8 mouse cellular contexts compared by ENCODE assay signal in the genomic region with DNA sequence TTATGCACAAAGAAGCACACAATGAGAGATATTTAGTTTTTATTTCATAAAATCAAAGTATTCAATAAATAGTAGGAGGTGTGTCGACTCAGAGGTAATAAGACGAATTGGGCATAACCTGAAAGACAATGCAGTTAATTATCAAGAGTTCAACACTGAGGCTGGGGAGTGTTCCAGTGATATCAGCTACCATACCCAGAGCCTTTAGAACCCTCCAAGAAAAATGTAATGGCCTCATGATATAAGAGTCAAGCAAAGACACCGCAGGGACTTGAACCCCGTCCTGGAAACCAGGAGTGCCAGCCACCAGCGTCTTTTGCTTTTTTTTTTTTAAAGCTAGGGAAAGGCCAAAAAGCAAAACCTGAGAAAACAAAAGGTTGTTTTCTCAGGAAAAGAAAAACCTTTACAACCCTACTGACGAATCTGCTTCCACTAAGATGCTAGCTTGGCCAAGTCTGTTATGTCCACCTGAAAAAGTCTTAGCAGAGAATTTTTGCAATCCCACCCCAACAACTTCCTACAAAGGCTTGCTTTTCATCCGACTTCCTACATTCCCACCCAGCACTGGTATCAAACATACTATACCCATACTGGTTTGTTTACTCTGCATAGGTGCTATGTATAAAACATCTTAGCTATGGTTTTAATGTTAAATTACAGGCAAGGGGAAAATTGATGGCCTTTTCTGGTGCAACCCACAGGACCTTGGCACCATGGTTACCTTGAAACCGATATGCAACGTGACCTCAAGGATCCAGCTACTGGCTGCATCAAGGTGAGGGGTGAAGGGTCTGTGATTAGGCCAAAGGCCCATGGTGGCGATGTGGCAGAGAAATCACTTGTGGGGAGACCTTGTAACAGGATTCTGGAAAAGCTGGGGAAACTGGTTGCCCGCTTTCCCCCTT. TPM values are rescaled to one million over a fixed set of nuclear protein-coding genes. Genes with fewer than 3 reads are reported as not detected.
A peak's percentile ranks its signal among the peaks of the same experiment; 100 is the strongest.
DNase-seq lines count a peak whose midpoint lies in the region; ATAC-seq and TF ChIP-seq lines count a peak whose summit lies in the region.

No protein-coding gene starts in this region.

- peak overlapping the region; percentile 86 for H3K4me2 ChIP-seq in embryonic facial prominence, embryonic 11.5 days (ENCODE audit: low read depth, low read length)
- peak overlapping the region; percentile 98 for H3K4me2 ChIP-seq in hindbrain, postnatal 0 days (ENCODE audit: low read depth, low read length)
- peak overlapping the region; percentile 64 for H3K4me2 ChIP-seq in midbrain, postnatal 0 days (ENCODE audit: low read depth, low read length, poor library complexity, severe bottlenecking)

- no peaks in the 10 kb centered on the region for H3K9me3 ChIP-seq in embryonic facial prominence, embryonic 11.5 days (replicated peaks; ENCODE audit: control insufficient read depth, low read length)
- no peaks in the 10 kb centered on the region for H3K9me3 ChIP-seq in hindbrain, postnatal 0 days (ENCODE audit: low read length)
- no peaks in the 10 kb centered on the region for H3K9me3 ChIP-seq in midbrain, postnatal 0 days (ENCODE audit: low read length)

- WGBS in lung, adult 2 months, result 31% methylated on average over 11 of the region's 11 CpGs
- 79% methylated on average over 11 of the region's 11 CpGs for WGBS in embryonic facial prominence, embryonic 11.5 days
- 37% methylated on average over 11 of the region's 11 CpGs for WGBS in hindbrain, postnatal 0 days
- WGBS in midbrain, postnatal 0 days, result 42% methylated on average over 11 of the region's 11 CpGs

- H3K27me3 ChIP-seq in embryonic facial prominence, embryonic 11.5 days (ENCODE audit: control insufficient read depth, insufficient read depth, low read length), result no peaks in the 10 kb centered on the region
- H3K27me3 ChIP-seq in hindbrain, postnatal 0 days (ENCODE audit: insufficient read depth, low read length), result no peaks in the 10 kb centered on the region
- H3K27me3 ChIP-seq in midbrain, postnatal 0 days (ENCODE audit: insufficient read depth, low read length), result no peaks in the 10 kb centered on the region

- ATAC-seq in embryonic facial prominence, embryonic 11.5 days (replicated peaks; ENCODE audit: insufficient number of reproducible peaks, low FRiP score, low TSS enrichment, low read depth), result no peak
- no peak for ATAC-seq in hindbrain, postnatal 0 days
- ATAC-seq in midbrain, postnatal 0 days (ENCODE audit: low FRiP score), result no peak
- no peak for ATAC-seq in erythroid progenitor cell, adult 5-6 weeks (replicated peaks; ENCODE audit: low FRiP score, poor library complexity, severe bottlenecking)
- no peak for ATAC-seq in megakaryocyte-erythroid progenitor cell, adult 5-6 weeks (replicated peaks; ENCODE audit: low FRiP score, low TSS enrichment, poor library complexity, severe bottlenecking)

- TF ChIP-seq POLR2A in lung, adult 2 months (IDR thresholded peaks at IDR 0.05; ENCODE audit: borderline replicate concordance, extremely low read depth, low read depth, low read length), result peak; percentile 76; the same call in 1 of the 2 replicates

- peak overlapping the region; percentile 38 for H3K4me3 ChIP-seq in lung, adult 2 months (replicated peaks; ENCODE audit: extremely low read depth, low read depth, low read length)
- peak overlapping the region; percentile 96 for H3K4me3 ChIP-seq in embryonic facial prominence, embryonic 11.5 days (ENCODE audit: low read depth, low read length)
- H3K4me3 ChIP-seq in hindbrain, postnatal 0 days (ENCODE audit: low read length), result peak overlapping the region; percentile 77
- peak overlapping the region; percentile 89 for H3K4me3 ChIP-seq in midbrain, postnatal 0 days (ENCODE audit: low read depth, low read length)

- no peak overlapping the region for H3K27ac ChIP-seq in embryonic facial prominence, embryonic 11.5 days (replicated peaks; ENCODE audit: low read depth, low read length)
- 0 out of 2 replicates have a peak overlapping the region, but pooled peaks have one; percentile 20 for H3K27ac ChIP-seq in hindbrain, postnatal 0 days
- H3K27ac ChIP-seq in midbrain, postnatal 0 days (ENCODE audit: low read depth, low read length), result peak overlapping the region; percentile 6; the same call in 1 of the 2 replicates

- no peak for DNase-seq in lung, adult 2 months
- DNase-seq in lung, postnatal 25 days (ENCODE audit: low spot score), result no peak
- no peak for DNase-seq in embryonic facial prominence, embryonic 11.5 days (ENCODE audit: low spot score)
- DNase-seq in hindbrain, postnatal 0 days (ENCODE audit: low spot score), result no peak
- DNase-seq in midbrain, postnatal 0 days (ENCODE audit: low spot score), result no peak
- DNase-seq in thymus, adult 18-20 months, result no peak

- peaks cover 25% of the 10 kb centered on the region for H3K36me3 ChIP-seq in embryonic facial prominence, embryonic 11.5 days (replicated peaks; ENCODE audit: control insufficient read depth, insufficient read depth, low read depth, low read length)
- H3K36me3 ChIP-seq in hindbrain, postnatal 0 days (ENCODE audit: insufficient read depth, low read length), result peaks cover 32% of the 10 kb centered on the region
- peaks cover 29% of the 10 kb centered on the region for H3K36me3 ChIP-seq in midbrain, postnatal 0 days (ENCODE audit: insufficient read depth, low read length)

- peaks cover 22% of the 10 kb centered on the region for H3K4me1 ChIP-seq in lung, adult 2 months (ENCODE audit: control insufficient read depth, insufficient read depth, low read length)
- H3K4me1 ChIP-seq in embryonic facial prominence, embryonic 11.5 days (ENCODE audit: control insufficient read depth, insufficient read depth, low read length), result peaks cover 7% of the 10 kb centered on the region
- H3K4me1 ChIP-seq in hindbrain, postnatal 0 days (ENCODE audit: insufficient read depth, low read length), result peaks cover 14% of the 10 kb centered on the region
- peaks cover 10% of the 10 kb centered on the region; the same call in 1 of the 2 replicates for H3K4me1 ChIP-seq in midbrain, postnatal 0 days (ENCODE audit: insufficient read depth, low read length)

- H3K9ac ChIP-seq in embryonic facial prominence, embryonic 11.5 days (replicated peaks; ENCODE audit: low read length), result peak overlapping the region; percentile 53; the same call in 1 of the 2 replicates
- H3K9ac ChIP-seq in hindbrain, postnatal 0 days (replicated peaks; ENCODE audit: low read length), result peak overlapping the region; percentile 88
- peak overlapping the region; percentile 75 for H3K9ac ChIP-seq in midbrain, postnatal 0 days (replicated peaks; ENCODE audit: low read length, poor library complexity, severe bottlenecking)

- peak; percentile 13; the same call in 1 of the 2 replicates for TF ChIP-seq CTCF in lung, adult 2 months (IDR thresholded peaks at IDR 0.05; ENCODE audit: insufficient read depth, low read length)
- no peak for TF ChIP-seq CTCF in hindbrain, postnatal 0 days (IDR thresholded peaks at IDR 0.05; ENCODE audit: low read depth)
- TF ChIP-seq CTCF in midbrain, postnatal 0 days (IDR thresholded peaks at IDR 0.05), result no peak

RNA-seq across cellular contexts. Expression of a gene that starts 24.7 kb away (rescaled TPM):
- polyA plus RNA-seq in lung, adult 2 months (2012; rRNA removed), result 113 and 116 TPM in 2 replicates
- polyA plus RNA-seq in embryonic facial prominence, embryonic 11.5 days (2014; fragmentation: Nextera tagmentation; extraction: Ambion mirVana), result 53.9 and 55.0 TPM in 2 replicates
- 84.1 and 96.6 TPM in 2 replicates for total RNA-seq in hindbrain, postnatal 0 days (2014; rRNA removed)
- 73.3 and 76.2 TPM in 2 replicates for polyA plus RNA-seq in hindbrain, postnatal 0 days (2015; fragmentation: Nextera tagmentation; extraction: Ambion mirVana)
- total RNA-seq in midbrain, postnatal 0 days (2014; rRNA removed), result 95.2 and 108 TPM in 2 replicates
- polyA plus RNA-seq in midbrain, postnatal 0 days (2015; fragmentation: Nextera tagmentation; extraction: Ambion mirVana), result 84.2 and 85.8 TPM in 2 replicates
- total RNA-seq in erythroid progenitor cell, adult 5-6 weeks (2015; ENCODE audit: low replicate concordance), result 18.4 and 24.1 TPM in 2 replicates
- total RNA-seq in erythroid progenitor cell, adult 5-6 weeks (2017; ENCODE audit: low replicate concordance), result 17.2 and 17.3 TPM in 2 replicates
- total RNA-seq in megakaryocyte-erythroid progenitor cell, adult 5-6 weeks (2014; fragmentation: Nextera tagmentation), result 28.7 and 43.4 TPM in 2 replicates
- 20.2 and 23.1 TPM in 2 replicates for total RNA-seq in megakaryocyte-erythroid progenitor cell, adult 5-6 weeks (2017)

RNA-seq across cellular contexts. Expression of a gene that starts 55.2 kb away (rescaled TPM):
- polyA plus RNA-seq in lung, adult 2 months (2012; rRNA removed), result 236 and 238 TPM in 2 replicates
- polyA plus RNA-seq in embryonic facial prominence, embryonic 11.5 days (2014; fragmentation: Nextera tagmentation; extraction: Ambion mirVana), result 5.9 and 9.5 TPM in 2 replicates
- 43.0 and 50.2 TPM in 2 replicates for total RNA-seq in hindbrain, postnatal 0 days (2014; rRNA removed)
- 14.0 and 14.4 TPM in 2 replicates for polyA plus RNA-seq in hindbrain, postnatal 0 days (2015; fragmentation: Nextera tagmentation; extraction: Ambion mirVana)
- total RNA-seq in midbrain, postnatal 0 days (2014; rRNA removed), result 28.8 and 29.3 TPM in 2 replicates
- 9.1 and 12.8 TPM in 2 replicates for polyA plus RNA-seq in midbrain, postnatal 0 days (2015; fragmentation: Nextera tagmentation; extraction: Ambion mirVana)
- total RNA-seq in erythroid progenitor cell, adult 5-6 weeks (2015; ENCODE audit: low replicate concordance), result 2.5 and 10.1 TPM in 2 replicates
- total RNA-seq in erythroid progenitor cell, adult 5-6 weeks (2017; ENCODE audit: low replicate concordance), result 1.6 TPM in 1 of 2 replicates, not detected in the other
- total RNA-seq in megakaryocyte-erythroid progenitor cell, adult 5-6 weeks (2014; fragmentation: Nextera tagmentation), result 3.5 and 4.4 TPM in 2 replicates
- 3.4 TPM in 2 replicates for total RNA-seq in megakaryocyte-erythroid progenitor cell, adult 5-6 weeks (2017)

Comparison
In these comparisons a context has a peak if more than half of its experiments do, and no peak if none do; other contexts are left out.
1. H3K4me3 ChIP-seq: peak in every context shown above with its lines; median percentile 96 in embryonic facial prominence, embryonic 11.5 days; 89 in midbrain, postnatal 0 days; 77 in hindbrain, postnatal 0 days; 38 in lung, adult 2 months.